Mouse (Mus musculus) brain, embryonic 14.5 days (tissue): Measurements from ENCODE around the gene Sec1.

Experiments used
- CTCF ChIP-seq: fragments of 200-500 bp; IDR thresholded peaks from 2 replicates; pipeline ENCODE4 v1.5.1; 2012; ENCODE audit warnings: inconsistent platforms, mild to moderate bottlenecking, moderate library complexity, borderline replicate concordance; ENCODE audit not compliant: insufficient read depth, insufficient read length; ENCODE audit errors: extremely low read depth
- POLR2A ChIP-seq: fragments of 200-500 bp; IDR thresholded peaks from 2 replicates; pipeline ENCODE4 v1.6.1; 2012; ENCODE audit warnings: mild to moderate bottlenecking, inconsistent platforms, borderline replicate concordance; ENCODE audit not compliant: poor library complexity, insufficient read depth, insufficient read length, severe bottlenecking; ENCODE audit errors: extremely low read depth

- TF ChIP-seq CTCF (no peak), POLR2A (no peak)
These were observed 6.9 kb upstream of the Sec1 start for GRCm38 (mm10) chr7:45701072-45701471.
